Mouse (Mus musculus): ENCODE results near the gene Cyp11a1. TPM values are rescaled to one million over a fixed set of nuclear protein-coding genes. Genes with fewer than 3 reads are reported as not detected.

Cyp11a1 gene
- polyA plus RNA-seq, 1 experiment: 0.04 TPM

DNA sequence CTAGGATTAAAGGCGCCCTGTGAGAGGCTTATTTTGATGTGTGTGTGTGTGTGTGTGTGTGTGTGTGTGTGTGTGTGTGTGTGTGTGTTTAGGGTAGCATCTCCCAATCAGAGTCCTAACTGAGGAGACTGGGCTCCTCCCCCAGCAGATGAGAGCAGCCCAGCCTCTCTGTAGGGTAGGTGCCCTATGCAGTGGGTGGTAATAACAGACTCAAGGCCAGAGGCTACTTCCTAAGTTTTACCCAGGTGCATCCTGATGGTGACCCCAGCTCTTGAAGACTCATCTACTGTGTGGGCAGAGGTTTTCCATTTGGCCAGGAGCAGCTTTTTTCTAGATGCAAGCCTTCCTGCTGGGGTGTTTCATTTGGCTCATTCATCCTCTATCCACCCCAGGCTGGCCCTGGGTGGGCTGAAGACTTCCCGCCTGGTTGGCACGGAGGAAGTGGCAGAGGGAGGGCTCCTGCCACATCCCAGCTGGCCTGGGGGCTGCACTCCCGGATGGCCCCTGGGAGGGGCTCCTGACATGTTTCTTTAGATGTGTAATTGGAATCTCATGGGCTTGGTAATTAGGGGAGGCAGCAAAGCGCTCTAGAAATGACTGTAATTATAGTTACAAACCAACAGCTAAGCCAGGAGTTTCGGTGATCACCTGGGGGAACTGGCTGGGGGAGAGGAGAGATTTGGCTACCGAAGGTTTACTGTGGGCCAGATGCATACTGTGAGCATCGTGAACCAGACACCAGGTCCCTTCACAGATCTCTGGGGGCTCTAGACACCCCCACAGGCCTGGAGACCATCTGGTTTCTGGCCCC lies 13.2 kb upstream of the Cyp11a1 start:
- Histone ChIP-seq H3K36me3 (ENCODE audit: control insufficient read depth, insufficient read depth) (no peaks in the 10 kb centered on the region), H3ac (ENCODE audit: control insufficient read depth, insufficient read length, low read depth) (no peak overlapping the region), H3K79me2 (ENCODE audit: control insufficient read depth, insufficient read depth) (no peaks in the 10 kb centered on the region), H3K27me3 (ENCODE audit: control insufficient read depth, insufficient read depth, insufficient read length) (no peaks in the 10 kb centered on the region), H3K79me3 (ENCODE audit: low read depth) (no peaks in the 10 kb centered on the region), H3K4me3 (ENCODE audit: insufficient read depth, poor library complexity, severe bottlenecking) (no peak overlapping the region)
- TF ChIP-seq FOSL1 (IDR thresholded peaks at IDR 0.05; ENCODE audit: insufficient read depth, low read length, poor library complexity, severe bottlenecking) (no peak), CTCF (IDR thresholded peaks at IDR 0.05; ENCODE audit: control insufficient read depth, insufficient read depth, insufficient read length) (no peak), USF1 (IDR thresholded peaks at IDR 0.05; ENCODE audit: low read depth) (no peak), MAX (IDR thresholded peaks at IDR 0.05) (no peak), MYOD1 (IDR thresholded peaks at IDR 0.05; ENCODE audit: control insufficient read depth, insufficient read length, low read depth) (no peak), MYOG (IDR thresholded peaks at IDR 0.05; ENCODE audit: control insufficient read depth, extremely low read depth, insufficient read length) (no peak), CEBPB (IDR thresholded peaks at IDR 0.05; ENCODE audit: low read depth) (no peak)

DNA sequence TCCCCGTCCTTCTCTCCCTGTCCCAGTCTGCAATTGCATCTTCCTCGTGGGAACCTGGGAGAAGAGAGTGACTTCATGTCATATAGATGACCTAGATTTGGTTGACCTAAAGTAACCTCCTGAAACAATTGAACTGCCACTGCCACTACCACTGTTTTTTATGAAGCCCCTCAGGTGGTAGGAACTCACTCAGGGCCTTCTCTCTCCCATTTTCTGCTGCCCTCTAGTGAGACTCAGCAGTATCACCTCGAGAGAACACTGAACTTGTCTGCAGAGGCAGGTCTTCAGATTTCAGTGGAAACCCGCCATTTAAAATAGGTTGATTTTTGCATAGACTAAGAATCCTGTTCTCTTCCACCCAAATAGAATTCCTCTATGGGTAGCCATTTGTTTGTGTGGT lies 10.9 kb upstream of the Cyp11a1 start:
- H3K79me3 ChIP-seq (ENCODE audit: low read depth): no peaks in the 10 kb centered on the region
- H3K36me3 ChIP-seq (ENCODE audit: control insufficient read depth, insufficient read depth): no peaks in the 10 kb centered on the region
- H3K27me3 ChIP-seq (ENCODE audit: control insufficient read depth, insufficient read depth, insufficient read length): peaks cover 3% of the 10 kb centered on the region
- no peaks in the 10 kb centered on the region for H3K79me2 ChIP-seq (ENCODE audit: control insufficient read depth, insufficient read depth)
- TF ChIP-seq MYOD1 (IDR thresholded peaks at IDR 0.05; ENCODE audit: control insufficient read depth, insufficient read length, low read depth) (no peak), MYOG (IDR thresholded peaks at IDR 0.05; ENCODE audit: control insufficient read depth, extremely low read depth, insufficient read length) (no peak), CTCF (IDR thresholded peaks at IDR 0.05; ENCODE audit: control insufficient read depth, insufficient read depth, insufficient read length) (no peak), CEBPB (IDR thresholded peaks at IDR 0.05; ENCODE audit: low read depth) (no peak), USF1 (IDR thresholded peaks at IDR 0.05; ENCODE audit: low read depth) (no peak), FOSL1 (IDR thresholded peaks at IDR 0.05; ENCODE audit: insufficient read depth, low read length, poor library complexity, severe bottlenecking) (no peak), MAX (IDR thresholded peaks at IDR 0.05) (no peak)
- no peak overlapping the region for H3K4me3 ChIP-seq (ENCODE audit: insufficient read depth, poor library complexity, severe bottlenecking)
- no peak overlapping the region for H3ac ChIP-seq (ENCODE audit: control insufficient read depth, insufficient read length, low read depth)

DNA sequence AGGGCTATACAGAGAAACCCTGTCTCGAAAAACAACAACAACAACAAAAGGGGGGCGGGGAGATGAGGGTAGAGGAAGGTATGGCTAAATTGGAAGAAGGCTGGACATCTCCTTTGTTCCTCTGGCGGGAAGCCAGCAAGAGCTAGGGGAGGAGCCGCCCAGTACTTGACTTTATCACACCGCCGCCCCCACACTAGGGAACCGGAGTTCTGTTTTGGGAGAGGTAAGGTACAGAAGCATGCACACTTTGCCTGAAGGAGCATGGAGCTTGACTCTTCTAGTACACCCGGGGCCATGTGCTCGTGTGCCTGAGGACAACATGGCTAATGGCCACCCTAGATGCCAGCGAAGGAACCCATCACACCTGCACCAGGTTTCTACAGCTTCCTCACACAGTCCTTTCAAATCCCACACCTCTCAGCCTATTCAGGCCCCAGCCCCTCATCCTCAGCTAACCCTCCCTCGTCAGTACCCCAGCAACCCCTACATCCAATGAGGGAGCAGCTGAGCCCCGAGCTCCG lies 8.6 kb upstream of the Cyp11a1 start:
- Histone ChIP-seq H3K4me3 (ENCODE audit: insufficient read depth, poor library complexity, severe bottlenecking) (no peak overlapping the region), H3K79me2 (ENCODE audit: control insufficient read depth, insufficient read depth) (no peaks in the 10 kb centered on the region), H3K36me3 (ENCODE audit: control insufficient read depth, insufficient read depth) (no peaks in the 10 kb centered on the region), H3ac (ENCODE audit: control insufficient read depth, insufficient read length, low read depth) (no peak overlapping the region), H3K79me3 (ENCODE audit: low read depth) (no peaks in the 10 kb centered on the region), H3K27me3 (ENCODE audit: control insufficient read depth, insufficient read depth, insufficient read length) (peaks cover 3% of the 10 kb centered on the region)
- TF ChIP-seq CEBPB (IDR thresholded peaks at IDR 0.05; ENCODE audit: low read depth) (no peak), CTCF (IDR thresholded peaks at IDR 0.05; ENCODE audit: control insufficient read depth, insufficient read depth, insufficient read length) (no peak), MYOD1 (IDR thresholded peaks at IDR 0.05; ENCODE audit: control insufficient read depth, insufficient read length, low read depth) (no peak), MYOG (IDR thresholded peaks at IDR 0.05; ENCODE audit: control insufficient read depth, extremely low read depth, insufficient read length) (no peak), USF1 (IDR thresholded peaks at IDR 0.05; ENCODE audit: low read depth) (no peak), FOSL1 (IDR thresholded peaks at IDR 0.05; ENCODE audit: insufficient read depth, low read length, poor library complexity, severe bottlenecking) (no peak), MAX (IDR thresholded peaks at IDR 0.05) (no peak)

DNA sequence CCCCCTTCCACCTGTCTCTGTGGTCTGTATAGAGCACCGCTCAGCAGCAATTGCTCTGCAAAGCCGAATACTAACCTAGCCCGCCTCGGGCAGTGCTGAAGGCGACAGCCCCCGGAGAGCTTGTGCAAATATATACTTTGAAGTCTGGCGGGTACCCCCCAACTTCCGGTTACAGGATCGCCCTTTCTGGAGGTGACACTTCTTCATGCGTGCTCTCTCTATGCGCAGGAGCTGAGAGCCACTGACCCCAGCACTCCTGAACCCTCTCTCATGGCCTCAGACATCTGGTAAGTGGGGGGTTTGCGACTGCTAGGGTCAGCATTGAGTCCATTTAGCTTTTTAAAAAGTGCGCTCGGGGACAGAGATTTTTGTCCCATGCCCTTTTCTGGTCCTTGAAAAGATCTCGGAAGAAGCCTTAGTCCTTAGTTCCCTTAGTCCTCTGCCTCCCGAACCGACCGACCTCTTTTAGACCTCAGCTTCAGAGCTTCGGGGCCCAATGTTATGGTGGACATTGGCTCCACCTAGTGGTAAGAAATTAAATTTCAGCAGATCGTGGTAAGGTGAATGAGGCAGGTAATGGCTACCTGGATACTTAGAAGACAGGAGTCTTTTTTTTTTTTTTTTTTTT lies 8.1 kb upstream of the Cyp11a1 start:
- Histone ChIP-seq H3K27me3 (ENCODE audit: control insufficient read depth, insufficient read depth, insufficient read length) (peaks cover 3% of the 10 kb centered on the region), H3ac (ENCODE audit: control insufficient read depth, insufficient read length, low read depth) (no peak overlapping the region), H3K79me2 (ENCODE audit: control insufficient read depth, insufficient read depth) (no peaks in the 10 kb centered on the region), H3K79me3 (ENCODE audit: low read depth) (no peaks in the 10 kb centered on the region), H3K36me3 (ENCODE audit: control insufficient read depth, insufficient read depth) (no peaks in the 10 kb centered on the region), H3K4me3 (ENCODE audit: insufficient read depth, poor library complexity, severe bottlenecking) (no peak overlapping the region)
- peak; percentile 17 for TF ChIP-seq CTCF (IDR thresholded peaks at IDR 0.05; ENCODE audit: control insufficient read depth, insufficient read depth, insufficient read length)
- TF ChIP-seq USF1 (IDR thresholded peaks at IDR 0.05; ENCODE audit: low read depth): no peak

DNA sequence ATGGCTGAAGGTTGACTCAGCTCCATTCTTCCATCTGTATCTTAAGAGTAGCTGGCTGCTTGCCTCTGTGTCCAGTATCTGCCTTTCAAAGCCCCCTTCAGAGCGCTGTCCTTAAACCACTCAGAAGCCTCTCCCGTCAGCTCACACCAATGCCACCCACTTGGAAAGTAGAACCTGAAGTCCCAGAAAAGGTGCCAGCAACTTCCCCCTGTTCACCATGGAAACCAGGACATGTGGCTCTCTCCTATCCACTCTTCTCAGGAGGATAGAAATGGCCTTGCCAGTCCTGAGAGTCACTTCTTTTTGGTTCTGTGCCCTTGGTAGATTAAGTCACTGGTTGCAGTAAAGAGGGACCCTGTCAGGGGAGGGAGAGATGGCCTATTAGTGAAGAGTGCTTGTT lies 7.5 kb upstream of the Cyp11a1 start:
- TF ChIP-seq FOSL1 (IDR thresholded peaks at IDR 0.05; ENCODE audit: insufficient read depth, low read length, poor library complexity, severe bottlenecking) (no peak), USF1 (IDR thresholded peaks at IDR 0.05; ENCODE audit: low read depth) (no peak), CTCF (IDR thresholded peaks at IDR 0.05; ENCODE audit: control insufficient read depth, insufficient read depth, insufficient read length) (no peak), CEBPB (IDR thresholded peaks at IDR 0.05; ENCODE audit: low read depth) (no peak), MAX (IDR thresholded peaks at IDR 0.05) (no peak), MYOG (IDR thresholded peaks at IDR 0.05; ENCODE audit: control insufficient read depth, extremely low read depth, insufficient read length) (no peak), MYOD1 (IDR thresholded peaks at IDR 0.05; ENCODE audit: control insufficient read depth, insufficient read length, low read depth) (no peak)
- Histone ChIP-seq H3ac (ENCODE audit: control insufficient read depth, insufficient read length, low read depth) (no peak overlapping the region), H3K79me3 (ENCODE audit: low read depth) (no peaks in the 10 kb centered on the region), H3K4me3 (ENCODE audit: insufficient read depth, poor library complexity, severe bottlenecking) (no peak overlapping the region), H3K36me3 (ENCODE audit: control insufficient read depth, insufficient read depth) (no peaks in the 10 kb centered on the region), H3K27me3 (ENCODE audit: control insufficient read depth, insufficient read depth, insufficient read length) (peaks cover 3% of the 10 kb centered on the region), H3K79me2 (ENCODE audit: control insufficient read depth, insufficient read depth) (no peaks in the 10 kb centered on the region)

All from C2C12 (cell line).